Mouse (Mus musculus) cerebellum, adult 2 months (tissue): ENCODE measurements around the gene Ercc1.

Source experiments
- CTCF ChIP-seq: fragments of 200-500 bp; IDR thresholded peaks from 2 replicates; pipeline ENCODE4 v1.5.1; 2011; ENCODE audit warnings: low read depth, mild to moderate bottlenecking, control low read depth, low read length, moderate library complexity, borderline replicate concordance; ENCODE audit not compliant: insufficient read depth
- POLR2A ChIP-seq: fragments of 200-500 bp; IDR thresholded peaks from 2 replicates; pipeline ENCODE4 v1.6.1; 2011; ENCODE audit warnings: low read length, control low read depth, borderline replicate concordance; ENCODE audit not compliant: insufficient read depth

- no peak for TF ChIP-seq CTCF
- no peak for TF ChIP-seq POLR2A
Observed at GRCm38 (mm10) chr7:19335583-19335982, 9.0 kb upstream of the Ercc1 start.
